Mouse (Mus musculus): ENCODE data around the gene Nrtn.

The Nrtn gene

GRCm38 (mm10) chr17:56766631-56767405, 9.5 kb upstream of the Nrtn start:
- peaks cover 67% of the 10 kb centered on the region for H3K4me1 ChIP-seq (replicated peaks; ENCODE audit: low read depth, low read length)
- H3K36me3 ChIP-seq (ENCODE audit: insufficient read depth, low read length), result peaks cover 49% of the 10 kb centered on the region
- H3K9me3 ChIP-seq (ENCODE audit: low read length), result no peaks in the 10 kb centered on the region
- peak overlapping the region; percentile 54 for H3K4me3 ChIP-seq (replicated peaks; ENCODE audit: low read length)
- no peaks in the 10 kb centered on the region for H3K27me3 ChIP-seq (ENCODE audit: insufficient read depth, low read length)
- TF ChIP-seq NANOG (IDR thresholded peaks at IDR 0.05; ENCODE audit: borderline replicate concordance, low read length) (no peak), POU5F1 (IDR thresholded peaks at IDR 0.05; ENCODE audit: borderline replicate concordance, low read length) (no peak), CTCF (conservative IDR thresholded peaks at IDR 0.05; ENCODE audit: low read length) (no peak)

GRCm38 (mm10) chr17:56765431-56765830, 8.1 kb upstream of the Nrtn start:
- TF ChIP-seq NANOG (IDR thresholded peaks at IDR 0.05; ENCODE audit: borderline replicate concordance, low read length), result no peak
- TF ChIP-seq CTCF (conservative IDR thresholded peaks at IDR 0.05; ENCODE audit: low read length), result no peak
- no peak for TF ChIP-seq POU5F1 (IDR thresholded peaks at IDR 0.05; ENCODE audit: borderline replicate concordance, low read length)
- peaks cover 68% of the 10 kb centered on the region for H3K4me1 ChIP-seq (replicated peaks; ENCODE audit: low read depth, low read length)
- no peaks in the 10 kb centered on the region for H3K9me3 ChIP-seq (ENCODE audit: low read length)
- no peaks in the 10 kb centered on the region for H3K27me3 ChIP-seq (ENCODE audit: insufficient read depth, low read length)
- peak overlapping the region; percentile 92 for H3K4me3 ChIP-seq (replicated peaks; ENCODE audit: low read length)
- peaks cover 46% of the 10 kb centered on the region for H3K36me3 ChIP-seq (ENCODE audit: insufficient read depth, low read length)

GRCm38 (mm10) chr17:56764474-56765354, 7.4 kb upstream of the Nrtn start, which contains the start of gene Dus3l:
Gene Dus3l, plus strand, starts transcription at chr17:56764757.
- Histone ChIP-seq H3K9me3 (ENCODE audit: low read length) (no peaks in the 10 kb centered on the region), H3K4me1 (replicated peaks; ENCODE audit: low read depth, low read length) (peaks cover 68% of the 10 kb centered on the region), H3K4me3 (replicated peaks; ENCODE audit: low read length) (peak within 1 kb of the TSS; percentile 92), H3K36me3 (ENCODE audit: insufficient read depth, low read length) (peaks cover 39% of the 10 kb centered on the region), H3K27me3 (ENCODE audit: insufficient read depth, low read length) (peaks cover under 1% of the 10 kb centered on the region; the same call in 1 of the 2 replicates)
- no peak for TF ChIP-seq CTCF (conservative IDR thresholded peaks at IDR 0.05; ENCODE audit: low read length)

- H3K4me1 ChIP-seq (replicated peaks; ENCODE audit: low read depth, low read length), result peaks cover 64% of the 10 kb centered on the region
These were observed 6.5 kb upstream of the Nrtn start for GRCm38 (mm10) chr17:56763741-56764250.

GRCm38 (mm10) chr17:56762769-56763731, 5.7 kb upstream of the Nrtn start:
- Histone ChIP-seq H3K27me3 (ENCODE audit: insufficient read depth, low read length) (peaks cover 2% of the 10 kb centered on the region; the same call in 1 of the 2 replicates), H3K4me1 (replicated peaks; ENCODE audit: low read depth, low read length) (peaks cover 61% of the 10 kb centered on the region), H3K36me3 (ENCODE audit: insufficient read depth, low read length) (peaks cover 22% of the 10 kb centered on the region), H3K9me3 (ENCODE audit: low read length) (no peaks in the 10 kb centered on the region), H3K4me3 (replicated peaks; ENCODE audit: low read length) (peak overlapping the region; percentile 75)
- TF ChIP-seq CTCF (conservative IDR thresholded peaks at IDR 0.05; ENCODE audit: low read length) (peak; percentile 100), NANOG (IDR thresholded peaks at IDR 0.05; ENCODE audit: borderline replicate concordance, low read length) (no peak), POU5F1 (IDR thresholded peaks at IDR 0.05; ENCODE audit: borderline replicate concordance, low read length) (no peak)

More at GRCm38 (mm10) chr17:56763741-56764250, 6.5 kb upstream of the Nrtn start:
- Histone ChIP-seq H3K9me3 (ENCODE audit: low read length) (no peaks in the 10 kb centered on the region), H3K27me3 (ENCODE audit: insufficient read depth, low read length) (peaks cover 2% of the 10 kb centered on the region; the same call in 1 of the 2 replicates), H3K4me3 (replicated peaks; ENCODE audit: low read length) (peak overlapping the region; percentile 92), H3K36me3 (ENCODE audit: insufficient read depth, low read length) (peaks cover 29% of the 10 kb centered on the region)
- TF ChIP-seq NANOG (IDR thresholded peaks at IDR 0.05; ENCODE audit: borderline replicate concordance, low read length) (no peak), CTCF (conservative IDR thresholded peaks at IDR 0.05; ENCODE audit: low read length) (no peak), POU5F1 (IDR thresholded peaks at IDR 0.05; ENCODE audit: borderline replicate concordance, low read length) (no peak)

GRCm38 (mm10) chr17:56761991-56762410, 4.7 kb upstream of the Nrtn start:
- peaks cover 13% of the 10 kb centered on the region for H3K36me3 ChIP-seq (ENCODE audit: insufficient read depth, low read length)
- H3K27me3 ChIP-seq (ENCODE audit: insufficient read depth, low read length), result peaks cover 4% of the 10 kb centered on the region
- no peaks in the 10 kb centered on the region for H3K9me3 ChIP-seq (ENCODE audit: low read length)
- H3K4me3 ChIP-seq (replicated peaks; ENCODE audit: low read length), result peak overlapping the region; percentile 75
- H3K4me1 ChIP-seq (replicated peaks; ENCODE audit: low read depth, low read length), result peaks cover 57% of the 10 kb centered on the region
- no peak for TF ChIP-seq POU5F1 (IDR thresholded peaks at IDR 0.05; ENCODE audit: borderline replicate concordance, low read length)
- no peak for TF ChIP-seq NANOG (IDR thresholded peaks at IDR 0.05; ENCODE audit: borderline replicate concordance, low read length)
- TF ChIP-seq CTCF (conservative IDR thresholded peaks at IDR 0.05; ENCODE audit: low read length), result no peak

GRCm38 (mm10) chr17:56761077-56761476, 3.7 kb upstream of the Nrtn start:
- H3K27me3 ChIP-seq (ENCODE audit: insufficient read depth, low read length), result peaks cover 12% of the 10 kb centered on the region
- H3K4me3 ChIP-seq (replicated peaks; ENCODE audit: low read length), result no peak overlapping the region
- peaks cover 4% of the 10 kb centered on the region; the same call in 1 of the 2 replicates for H3K36me3 ChIP-seq (ENCODE audit: insufficient read depth, low read length)
- TF ChIP-seq POU5F1 (IDR thresholded peaks at IDR 0.05; ENCODE audit: borderline replicate concordance, low read length) (no peak), CTCF (conservative IDR thresholded peaks at IDR 0.05; ENCODE audit: low read length) (no peak), NANOG (IDR thresholded peaks at IDR 0.05; ENCODE audit: borderline replicate concordance, low read length) (no peak)
- H3K9me3 ChIP-seq (ENCODE audit: low read length), result no peaks in the 10 kb centered on the region
- peaks cover 57% of the 10 kb centered on the region for H3K4me1 ChIP-seq (replicated peaks; ENCODE audit: low read depth, low read length)

Data from E14TG2a.4 (cell line).